Mouse (Mus musculus) frontal cortex, postnatal 36 days (tissue): Measurements from ENCODE around the gene Dcaf11.

ENCODE experiments used
- DNase-seq, 2 experiments: peaks; one replicate each; pipeline ENCODE4 v3.0.0; 2022; ENCODE audit warnings: low spot score in 2 of 2

Gene Dcaf11

DNA sequence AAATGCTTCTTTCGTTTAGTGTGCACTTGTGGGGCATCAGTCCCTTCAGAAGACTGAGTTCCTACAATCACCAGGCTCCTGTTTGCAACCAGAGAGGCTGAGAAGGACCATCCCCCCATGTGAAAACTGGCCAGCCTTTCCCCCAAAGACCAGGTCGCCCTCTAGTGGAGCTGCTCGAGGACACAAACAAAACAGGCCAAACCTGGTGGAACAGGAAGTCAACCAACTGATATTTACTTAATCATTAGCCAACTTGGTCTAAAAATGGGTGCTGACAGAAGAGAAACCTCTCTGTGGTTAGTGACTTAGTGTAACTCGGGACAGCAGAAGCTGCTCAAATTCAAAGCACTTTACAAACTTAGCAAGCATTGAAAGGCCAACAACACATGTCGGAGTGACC is 2.8 kb upstream of the Dcaf11 start:
- peak; percentile 62 to 75 for DNase-seq

- DNase-seq: no peak
Observed at GRCm38 (mm10) chr14:55557587-55557986, 2.2 kb upstream of the Dcaf11 start.

DNA sequence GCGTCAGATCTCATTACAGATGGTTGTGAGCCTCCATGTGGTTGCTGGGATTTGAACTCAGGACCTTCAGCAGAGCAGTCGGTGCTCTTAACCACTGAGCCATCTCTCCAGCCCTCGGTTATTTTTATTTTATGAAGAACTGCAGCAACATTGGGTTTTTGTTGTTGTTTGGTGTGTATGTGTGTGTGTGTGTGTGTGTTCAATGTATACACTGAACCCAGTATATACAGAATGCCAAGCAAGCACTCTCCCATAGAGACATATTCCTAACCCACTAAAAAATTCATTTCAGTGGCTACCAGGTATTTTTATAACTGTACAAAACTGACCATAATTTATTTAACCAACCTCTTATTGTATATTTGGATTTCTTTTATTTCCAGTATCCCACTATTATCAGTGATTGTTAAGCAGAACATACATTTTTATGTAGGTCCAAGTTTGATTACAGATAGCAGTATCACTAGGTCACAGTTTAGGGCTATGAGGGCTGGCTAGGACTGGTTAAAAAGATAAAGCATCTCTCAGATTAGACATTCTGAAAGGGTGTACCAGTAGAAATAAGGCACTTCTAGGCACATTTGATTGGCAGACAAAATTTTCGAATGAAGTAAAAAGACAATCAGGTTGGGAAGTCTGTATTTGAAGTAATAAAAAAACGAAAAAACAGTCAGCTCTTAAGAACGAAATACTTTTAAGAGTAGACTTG is 912 bp upstream of the Dcaf11 start:
- DNase-seq: no peak

DNA sequence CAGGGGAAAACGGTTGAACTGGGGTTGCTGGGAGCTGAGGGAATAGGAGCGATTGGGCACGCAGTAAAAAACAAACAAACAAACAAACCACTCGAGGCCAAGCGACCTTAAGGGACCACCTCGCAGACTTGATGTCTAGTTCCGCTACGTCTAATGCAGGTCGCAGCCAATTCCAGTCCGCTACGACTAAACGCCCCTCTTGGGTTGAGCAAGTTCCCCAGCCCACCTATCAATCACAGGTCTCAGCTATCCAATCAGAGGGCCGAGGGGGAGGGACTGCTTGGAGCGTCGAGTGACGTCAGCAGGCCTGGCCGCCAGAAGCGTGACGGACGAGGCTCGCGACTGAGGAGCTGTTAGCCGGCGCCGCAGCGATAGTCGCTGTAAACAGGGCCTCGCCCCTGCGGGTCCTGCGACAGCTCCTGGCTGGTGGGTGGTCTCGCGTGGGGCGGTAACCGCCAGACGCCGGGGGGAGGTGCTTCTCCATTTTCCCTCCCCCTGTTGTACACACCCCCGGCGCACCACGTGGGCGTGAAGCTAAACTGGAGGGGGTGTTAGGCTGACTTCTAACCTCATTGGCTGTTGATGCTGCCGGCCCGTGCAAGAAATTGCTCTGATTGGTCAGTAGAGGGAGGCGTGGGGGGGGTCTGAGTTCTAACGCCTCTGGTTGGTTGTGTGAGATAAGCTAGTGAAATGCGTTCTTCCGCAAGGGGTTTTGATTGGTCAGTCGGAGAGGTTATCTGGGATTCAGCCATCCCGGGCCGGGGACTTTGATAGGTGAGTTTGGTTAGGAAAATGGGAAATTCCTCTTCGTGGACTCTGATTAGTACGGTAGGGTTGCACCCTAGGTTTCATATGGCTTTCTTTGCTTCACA is 632 bp downstream of the Dcaf11 start, which contains the start of gene A730061H03Rik:
Gene A730061H03Rik, minus strand, starts transcription at position 205 of the 872 bp plus-strand sequence.
- DNase-seq: peak; percentile 98 to 99

DNA sequence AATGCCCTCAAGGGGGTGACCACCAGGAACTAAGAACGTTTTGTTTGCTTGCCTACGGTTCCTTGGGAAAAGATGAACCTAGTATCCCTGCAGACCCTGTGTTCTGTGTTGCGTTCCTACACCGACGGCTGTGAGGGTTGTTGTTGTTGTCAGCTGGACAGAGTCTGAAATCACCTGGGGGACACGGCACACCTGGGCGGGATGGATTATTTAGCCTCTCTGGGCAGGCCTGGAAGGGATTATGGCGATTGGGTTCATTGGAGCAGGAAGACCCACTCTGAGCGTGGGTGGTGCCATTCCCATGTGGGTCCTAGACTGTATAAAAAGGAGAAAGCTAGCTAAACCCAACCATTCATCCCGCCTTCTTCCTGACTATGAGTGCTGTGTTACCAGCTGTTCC is 2.1 kb downstream of the Dcaf11 start:
- no peak for DNase-seq

- DNase-seq: no peak
Observed at GRCm38 (mm10) chr14:55563249-55563648, 3.4 kb downstream of the Dcaf11 start.

DNA sequence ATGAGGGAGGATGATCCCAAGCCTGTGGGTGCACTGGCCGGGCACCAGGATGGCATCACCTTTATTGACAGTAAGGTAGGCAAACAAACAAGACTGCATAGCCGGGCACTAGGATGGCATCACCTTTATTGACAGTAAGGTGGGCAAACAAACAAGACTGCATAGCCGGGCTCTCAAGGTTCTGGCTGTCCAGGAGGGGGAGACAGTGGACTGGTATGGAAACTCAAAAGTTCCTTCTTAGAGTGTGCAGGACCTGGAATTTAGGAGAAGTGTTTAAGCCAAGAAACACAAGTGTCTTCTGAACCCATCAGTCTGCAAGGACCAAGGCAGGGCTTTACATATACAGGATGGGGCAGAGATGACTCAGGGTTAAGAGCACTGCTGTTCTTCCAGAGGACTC is 5.9 kb downstream of the Dcaf11 start:
- DNase-seq: no peak

GRCm38 (mm10) chr14:55567496-55567895 is 7.7 kb downstream of the Dcaf11 start:
- no peak for DNase-seq

- DNase-seq: no peak
Observed at GRCm38 (mm10) chr14:55570588-55570987, 10.8 kb downstream of the Dcaf11 start.

DNA sequence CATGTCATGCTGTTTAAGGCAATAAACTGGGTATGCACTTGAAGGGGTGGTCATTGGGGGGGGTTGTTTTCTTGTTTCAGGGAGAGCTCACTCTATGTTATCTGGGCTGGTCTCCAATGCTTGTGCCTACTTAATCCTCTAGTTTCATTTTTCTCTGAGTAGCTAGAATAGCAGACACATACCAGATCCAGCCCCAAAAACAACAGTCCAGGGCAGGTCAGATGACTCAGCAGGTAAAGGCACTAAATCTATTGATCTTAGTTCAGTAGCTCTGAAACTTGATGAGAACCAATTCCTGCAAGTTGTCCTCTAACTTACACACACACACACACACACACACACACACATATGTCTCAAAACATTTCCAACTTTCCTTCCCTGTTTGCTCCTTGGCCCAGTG is 12.0 kb downstream of the Dcaf11 start:
- DNase-seq: no peak

- no peak for DNase-seq
Observed at GRCm38 (mm10) chr14:55575302-55575701, 15.5 kb downstream of the Dcaf11 start, which contains the start of gene Fitm1. Gene Fitm1, plus strand, starts transcription at chr14:55575617.

DNA sequence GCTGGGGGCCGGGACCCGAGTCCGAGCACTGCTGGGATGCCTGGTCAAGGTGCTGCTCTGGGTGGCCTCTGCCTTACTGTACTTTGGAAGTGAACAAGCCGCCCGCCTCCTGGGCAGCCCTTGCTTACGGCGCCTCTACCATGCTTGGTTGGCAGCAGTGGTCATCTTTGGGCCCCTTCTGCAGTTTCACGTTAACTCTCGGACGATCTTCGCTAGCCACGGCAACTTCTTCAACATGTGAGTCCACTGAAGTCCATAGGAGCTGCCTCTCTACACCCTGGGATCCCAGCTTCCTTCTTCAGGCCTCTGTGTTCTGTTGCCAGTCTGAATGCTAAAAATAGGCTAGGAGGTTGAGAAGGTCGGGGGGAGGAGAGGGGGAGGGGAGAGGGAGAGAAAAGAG is 15.9 kb downstream of the Dcaf11 start:
- DNase-seq: no peak

DNA sequence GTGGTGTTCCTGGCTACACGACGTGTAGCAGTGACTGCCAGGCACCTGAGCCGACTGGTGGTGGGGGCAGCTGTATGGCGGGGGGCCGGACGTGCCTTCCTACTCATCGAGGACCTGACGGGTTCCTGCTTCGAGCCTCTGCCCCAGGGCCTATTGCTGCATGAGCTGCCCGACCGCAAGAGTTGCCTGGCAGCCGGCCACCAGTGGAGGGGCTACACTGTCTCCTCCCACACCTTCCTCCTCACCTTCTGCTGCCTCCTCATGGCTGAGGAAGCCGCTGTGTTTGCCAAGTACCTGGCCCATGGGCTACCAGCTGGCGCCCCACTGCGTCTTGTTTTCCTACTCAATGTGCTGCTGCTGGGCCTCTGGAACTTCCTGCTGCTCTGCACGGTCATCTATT is 16.6 kb downstream of the Dcaf11 start:
- DNase-seq: no peak

- DNase-seq: peak; percentile 62 to 69
Observed at GRCm38 (mm10) chr14:55577871-55578667, 18.3 kb downstream of the Dcaf11 start, which contains the start of gene Psme1. Gene Psme1, plus strand, starts transcription at chr14:55578123.

GRCm38 (mm10) chr14:55578668-55579269 is 19.0 kb downstream of the Dcaf11 start:
- DNase-seq: peak in 1 of 2 experiments; percentile 24

DNA sequence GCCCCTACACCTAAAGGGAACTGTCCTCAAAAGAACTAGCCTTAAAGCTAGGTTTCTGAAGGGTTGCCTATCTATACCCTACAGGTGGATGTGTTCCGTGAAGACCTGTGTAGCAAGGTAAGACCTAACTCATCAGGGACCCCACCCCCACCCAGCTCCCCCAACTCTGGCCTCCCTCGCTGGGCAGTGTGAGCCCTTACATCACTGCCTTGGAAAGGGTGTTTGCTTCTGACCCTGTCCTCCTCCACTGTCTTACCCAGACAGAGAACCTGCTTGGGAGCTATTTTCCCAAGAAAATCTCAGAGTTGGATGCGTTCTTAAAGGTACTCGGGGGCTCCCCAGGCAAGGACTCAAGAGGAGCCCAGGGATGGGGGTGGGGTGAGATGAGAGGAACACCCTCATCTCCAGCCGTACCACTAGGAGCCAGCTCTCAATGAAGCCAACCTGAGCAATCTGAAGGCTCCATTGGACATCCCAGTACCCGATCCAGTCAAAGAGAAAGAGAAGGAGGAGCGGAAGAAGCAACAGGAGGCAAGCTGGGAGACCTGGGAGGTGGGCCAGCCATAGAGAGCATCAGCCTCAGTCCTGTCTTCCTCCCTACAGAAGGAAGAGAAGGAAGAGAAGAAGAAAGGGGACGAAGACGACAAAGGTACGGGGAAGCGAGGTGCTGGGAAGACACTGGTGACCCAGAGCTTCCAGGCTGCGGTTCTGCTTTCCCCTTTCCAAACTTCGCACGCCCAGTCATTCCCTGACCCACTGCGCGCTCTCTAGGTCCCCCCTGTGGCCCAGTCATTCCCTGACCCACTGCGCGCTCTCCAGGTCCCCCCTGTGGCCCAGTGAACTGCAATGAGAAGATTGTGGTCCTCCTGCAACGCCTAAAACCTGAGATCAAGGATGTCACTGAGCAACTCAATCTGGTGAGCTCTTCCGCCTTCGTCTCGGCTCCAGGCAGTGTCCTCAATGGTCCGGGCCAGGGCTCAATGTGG is 20.0 kb downstream of the Dcaf11 start:
- no peak for DNase-seq

GRCm38 (mm10) chr14:55580731-55581130 is 20.9 kb downstream of the Dcaf11 start:
- no peak for DNase-seq

DNA sequence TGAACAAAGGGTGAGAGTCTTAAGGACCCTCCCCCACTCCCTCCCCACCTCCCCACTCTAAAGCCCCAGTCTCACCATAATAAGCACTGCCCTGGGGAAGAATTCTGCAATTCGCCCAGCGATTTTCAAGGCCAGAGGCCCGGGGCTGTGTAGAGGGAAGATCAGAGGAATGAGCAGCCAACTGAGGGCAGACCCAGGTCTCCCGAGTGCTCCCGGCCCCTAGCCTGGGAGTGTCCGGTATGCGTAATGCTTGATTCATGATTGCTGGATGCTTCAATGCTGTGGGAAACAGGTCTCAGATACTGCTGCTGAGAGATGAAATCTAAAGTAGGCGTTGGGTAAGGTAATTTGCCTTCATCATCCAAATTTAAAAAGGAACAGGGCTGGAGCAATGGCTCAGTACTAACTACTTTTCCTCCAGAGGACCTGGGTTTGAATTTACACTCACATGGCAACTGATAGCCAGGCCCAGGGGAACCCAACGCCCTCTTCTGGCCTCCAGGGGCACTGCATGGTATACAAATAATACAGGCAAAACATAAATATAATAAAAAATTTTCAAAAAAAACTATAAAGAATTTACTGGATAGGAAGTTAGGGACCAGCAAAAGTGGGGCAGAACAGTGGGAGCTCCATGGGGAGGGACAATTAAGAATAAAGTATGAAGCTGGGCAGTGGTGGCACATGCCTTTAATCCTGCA is 22.3 kb downstream of the Dcaf11 start:
- no peak for DNase-seq

DNA sequence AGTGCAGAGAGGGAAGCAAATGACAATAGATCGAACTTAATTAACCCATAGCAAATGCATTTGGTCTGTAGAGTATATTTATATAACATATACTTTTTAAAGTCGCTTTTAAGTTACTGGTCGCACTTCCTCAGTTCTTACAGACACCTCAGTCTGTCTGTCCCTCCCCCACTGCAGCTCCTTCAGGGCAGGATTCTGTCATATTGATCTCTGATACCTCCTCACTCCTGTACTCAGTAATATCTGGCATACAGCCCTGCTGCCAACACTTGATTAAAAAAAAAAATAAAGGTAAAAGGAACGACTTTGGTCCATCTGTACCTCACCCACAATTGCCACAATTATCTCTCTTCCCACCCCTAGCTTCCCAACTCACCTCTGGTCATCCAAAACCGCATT is 24.5 kb downstream of the Dcaf11 start:
- DNase-seq: no peak
